Mouse (Mus musculus) bone marrow macrophage, adult 2 months (primary cell): ENCODE data around the gene Arhgef3.

Experiments
- CTCF ChIP-seq: IDR thresholded peaks from 2 replicates; pipeline ENCODE4 v1.5.1; 2012; ENCODE audit warnings: low read depth, mild to moderate bottlenecking, low read length, moderate library complexity
- POLR2A ChIP-seq: IDR thresholded peaks from 2 replicates; pipeline ENCODE4 v1.6.1; 2012; ENCODE audit warnings: mild to moderate bottlenecking, low read depth, low read length, borderline replicate concordance

- TF ChIP-seq CTCF (no peak), POLR2A (no peak)
These were observed 26.8 kb downstream of the Arhgef3 start for GRCm38 (mm10) chr14:27141486-27141885.
